Mouse (Mus musculus): ENCODE measurements around the gene Vps39. TPM values are rescaled to one million over a fixed set of nuclear protein-coding genes. Genes with fewer than 3 reads are reported as not detected.

Gene Vps39
- total and polyA plus RNA-seq, 3 experiments: 21.3 to 41.8 (median 33.7) TPM

DNA sequence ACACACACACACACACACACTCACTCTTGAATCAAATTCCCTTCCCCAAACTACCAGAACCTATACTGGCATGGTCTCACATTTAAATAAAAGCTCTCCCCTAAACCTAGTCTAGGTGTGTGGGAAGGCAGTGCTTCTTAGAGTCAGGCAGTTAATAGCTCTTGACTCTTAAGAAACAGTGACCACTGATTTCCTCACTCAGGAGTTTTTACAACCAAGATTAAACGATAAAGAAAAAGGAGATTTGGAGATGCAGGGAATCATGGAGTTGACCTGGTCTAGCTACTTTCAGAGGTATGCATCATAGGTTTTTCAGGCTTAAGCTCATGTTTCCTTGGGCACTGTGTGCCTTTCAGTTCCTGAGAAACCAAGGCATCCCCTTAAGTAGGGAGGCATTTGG is 33.3 kb upstream of the Vps39 start:
- Histone ChIP-seq H3K4me1 (ENCODE audit: control insufficient read depth in 1 of 2, insufficient read depth in 2 of 2) (no peaks in the 10 kb centered on the region), H3K4me2 (ENCODE audit: insufficient read depth, low read depth, poor library complexity, severe bottlenecking) (no peak overlapping the region), H3K9me3 (replicated peaks; ENCODE audit: low read length) (no peaks in the 10 kb centered on the region), H3K27ac (ENCODE audit: insufficient read depth, low read depth) (no peak overlapping the region), H3K9ac (ENCODE audit: insufficient read depth, low read depth) (no peak overlapping the region), H3K79me2 (replicated peaks; ENCODE audit: control insufficient read depth, extremely low read depth, insufficient read depth, poor library complexity, severe bottlenecking) (no peaks in the 10 kb centered on the region), H3K36me3 (replicated peaks in 1 of 2; ENCODE audit: control insufficient read depth in 1 of 2, insufficient read depth in 1 of 2, low read length in 1 of 2) (peaks cover 41 to 92% of the 10 kb centered on the region in 2 experiments), H3K4me3 (replicated peaks in 1 of 3; ENCODE audit: low read depth in 2 of 3, low read length in 2 of 3, poor library complexity in 1 of 3) (no peak overlapping the region), H3K27me3 (replicated peaks) (no peaks in the 10 kb centered on the region)
- no peak for DNase-seq (ENCODE audit: extremely low read depth)
- in situ Hi-C loops (cut with MboI; ENCODE audit: low pct_ligation_motif_present, low pct_unique_long_range_greater_than_20kb, low sequenced_read_pairs): no loop called here
- dilution Hi-C loops (cut with MboI; ENCODE audit: extremely low pct_ligation_motif_present, extremely low pct_unique_long_range_greater_than_20kb, low sequenced_read_pairs): no loop called here
- TF ChIP-seq CHD2 (IDR thresholded peaks at IDR 0.05; ENCODE audit: low read length) (no peak), ZKSCAN1 (IDR thresholded peaks at IDR 0.05; ENCODE audit: borderline replicate concordance, low read depth, low read length) (no peak), TBP (conservative IDR thresholded peaks at IDR 0.05; ENCODE audit: low read depth, low read length) (no peak), NELFE (IDR thresholded peaks at IDR 0.05; ENCODE audit: low read depth, low read length) (no peak), MAFK (IDR thresholded peaks at IDR 0.05; ENCODE audit: insufficient replicate concordance, low read length) (no peak), ELF1 (IDR thresholded peaks at IDR 0.05; ENCODE audit: low read depth, low read length) (no peak)

DNA sequence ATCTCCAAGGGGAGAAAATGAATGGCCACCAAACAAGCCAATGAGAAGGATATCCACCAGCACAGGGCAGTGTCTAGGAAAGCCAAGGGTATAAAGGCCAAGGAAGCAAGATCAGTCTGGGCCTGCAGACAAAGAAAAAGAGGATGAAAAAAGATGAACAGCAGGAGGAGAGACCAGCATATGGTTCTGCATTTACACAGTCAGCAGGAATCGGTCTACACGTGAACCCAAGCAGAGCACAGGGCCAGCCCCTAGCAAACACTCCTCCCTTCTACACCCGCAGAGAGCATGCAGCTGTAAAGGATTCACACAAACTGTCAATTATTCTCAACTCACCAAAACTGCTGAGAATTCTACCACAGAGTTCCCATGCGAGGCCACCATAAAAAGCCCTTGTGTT is 20.9 kb upstream of the Vps39 start:
- Histone ChIP-seq H3K79me2 (replicated peaks; ENCODE audit: control insufficient read depth, extremely low read depth, insufficient read depth, poor library complexity, severe bottlenecking) (0 out of 2 replicates have a peak, but pooled peaks cover 3% of the 10 kb centered on the region), H3K9ac (ENCODE audit: insufficient read depth, low read depth) (no peak overlapping the region), H3K36me3 (replicated peaks in 1 of 2; ENCODE audit: control insufficient read depth in 1 of 2, insufficient read depth in 1 of 2, low read length in 1 of 2) (peaks cover 43 to 82% of the 10 kb centered on the region in 2 experiments), H3K27ac (ENCODE audit: insufficient read depth, low read depth) (no peak overlapping the region), H3K9me3 (replicated peaks; ENCODE audit: low read length) (no peaks in the 10 kb centered on the region), H3K27me3 (replicated peaks) (no peaks in the 10 kb centered on the region), H3K4me1 (ENCODE audit: control insufficient read depth in 1 of 2, insufficient read depth in 2 of 2) (no peaks in the 10 kb centered on the region), H3K4me2 (ENCODE audit: insufficient read depth, low read depth, poor library complexity, severe bottlenecking) (no peak overlapping the region), H3K4me3 (replicated peaks in 1 of 3; ENCODE audit: low read depth in 2 of 3, low read length in 2 of 3, poor library complexity in 1 of 3) (no peak overlapping the region)
- DNase-seq (ENCODE audit: extremely low read depth): no peak
- dilution Hi-C loops (cut with MboI; ENCODE audit: extremely low pct_ligation_motif_present, extremely low pct_unique_long_range_greater_than_20kb, low sequenced_read_pairs) (no loop called here), in situ Hi-C loops (cut with MboI; ENCODE audit: low pct_ligation_motif_present, low pct_unique_long_range_greater_than_20kb, low sequenced_read_pairs) (no loop called here)
- TF ChIP-seq E2F4 (IDR thresholded peaks at IDR 0.05; ENCODE audit: insufficient replicate concordance, low read depth, low read length) (no peak), MAFK (IDR thresholded peaks at IDR 0.05; ENCODE audit: insufficient replicate concordance, low read length) (no peak), ZMIZ1 (IDR thresholded peaks at IDR 0.05; ENCODE audit: low read depth, low read length) (no peak), ZC3H11A (IDR thresholded peaks at IDR 0.05; ENCODE audit: low read depth, low read length) (no peak), RCOR1 (conservative IDR thresholded peaks at IDR 0.05; ENCODE audit: low read depth, low read length) (no peak), GABPA (IDR thresholded peaks at IDR 0.05; ENCODE audit: insufficient replicate concordance, low read depth, low read length) (no peak), CHD1 (IDR thresholded peaks at IDR 0.05; ENCODE audit: low read depth, low read length) (no peak), SMC3 (IDR thresholded peaks at IDR 0.05; ENCODE audit: low read depth, low read length) (no peak), TBP (conservative IDR thresholded peaks at IDR 0.05; ENCODE audit: low read depth, low read length) (no peak), MAZ (IDR thresholded peaks at IDR 0.05; ENCODE audit: low read depth, low read length) (no peak), EP300 (IDR thresholded peaks at IDR 0.05; ENCODE audit: low read length) (no peak), CTCF (conservative IDR thresholded peaks at IDR 0.05 in 1 of 2, IDR thresholded peaks at IDR 0.05 in 1 of 2; ENCODE audit: low read depth in 2 of 2, low read length in 2 of 2) (no peak), NRF1 (IDR thresholded peaks at IDR 0.05; ENCODE audit: low read depth, low read length) (no peak), RAD21 (IDR thresholded peaks at IDR 0.05; ENCODE audit: low read depth, low read length) (no peak), ZNF384 (IDR thresholded peaks at IDR 0.05; ENCODE audit: low read depth, low read length) (no peak), ETS1 (conservative IDR thresholded peaks at IDR 0.05; ENCODE audit: low read depth, low read length) (no peak), UBTF (IDR thresholded peaks at IDR 0.05; ENCODE audit: low read depth, low read length) (no peak), USF2 (conservative IDR thresholded peaks at IDR 0.05; ENCODE audit: low read depth, low read length) (no peak), HCFC1 (IDR thresholded peaks at IDR 0.05; ENCODE audit: low read depth, low read length) (no peak)

Measured in CH12.LX (cell line).